Mouse (Mus musculus) C2C12 (cell line): Measurements from ENCODE around the gene Cyp2f2.

Experiments
- CEBPB ChIP-seq: IDR thresholded peaks from one replicate; pipeline ENCODE4 v1.6.1; 2011; ENCODE audit warnings: low read depth, mild to moderate bottlenecking, control low read depth, moderate library complexity
- CTCF ChIP-seq: IDR thresholded peaks from one replicate; pipeline ENCODE4 v1.5.1; 2011; ENCODE audit not compliant: control insufficient read depth, insufficient read depth, insufficient read length
- FOSL1 ChIP-seq: IDR thresholded peaks from one replicate; pipeline ENCODE4 v1.8.0; 2011; ENCODE audit warnings: mild to moderate bottlenecking, low read length; ENCODE audit not compliant: poor library complexity, insufficient read depth, severe bottlenecking
- MAX ChIP-seq: IDR thresholded peaks from one replicate; pipeline ENCODE4 v1.6.1; 2011; ENCODE audit warnings: mild to moderate bottlenecking, control low read depth
- MYOG ChIP-seq: IDR thresholded peaks from one replicate; pipeline ENCODE4 v1.6.1; 2011; ENCODE audit not compliant: control insufficient read depth, insufficient read length; ENCODE audit errors: extremely low read depth
- USF1 ChIP-seq: IDR thresholded peaks from one replicate; pipeline ENCODE4 v1.6.1; 2011; ENCODE audit warnings: low read depth, mild to moderate bottlenecking, control low read depth, moderate library complexity

DNA sequence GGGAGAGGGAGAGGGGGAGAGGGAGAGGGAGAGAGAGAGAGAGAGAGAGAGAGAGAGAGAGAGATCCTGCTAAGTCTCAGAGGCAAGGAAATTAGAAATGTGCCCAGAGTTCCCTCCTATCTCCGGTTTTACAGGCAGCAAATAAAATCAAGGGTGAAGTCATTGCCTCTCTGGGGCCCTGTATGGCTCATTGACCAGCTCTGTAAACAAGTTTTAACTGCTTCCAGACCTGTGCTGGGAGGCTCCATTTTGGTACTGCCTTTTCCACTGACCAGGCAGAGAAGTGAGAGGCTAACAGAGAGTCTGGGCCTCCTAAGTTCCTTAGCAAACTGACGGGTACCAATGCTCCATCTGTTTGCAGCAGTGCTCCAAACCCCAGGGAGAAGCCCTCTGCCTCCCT, 38.1 kb upstream of the Cyp2f2 start:
- TF ChIP-seq USF1 (no peak), CTCF (no peak), CEBPB (no peak), MYOG (no peak), FOSL1 (no peak), MAX (no peak)
